Mouse (Mus musculus) left cerebral cortex, adult 9 months (tissue): Measurements from ENCODE around the gene S100a4.

ENCODE experiments used
- DNase-seq, 2 experiments: peaks; one replicate each; pipeline ENCODE4 v3.0.0; 2022; ENCODE audit warnings: low spot score in 2 of 2

Gene S100a4

DNA sequence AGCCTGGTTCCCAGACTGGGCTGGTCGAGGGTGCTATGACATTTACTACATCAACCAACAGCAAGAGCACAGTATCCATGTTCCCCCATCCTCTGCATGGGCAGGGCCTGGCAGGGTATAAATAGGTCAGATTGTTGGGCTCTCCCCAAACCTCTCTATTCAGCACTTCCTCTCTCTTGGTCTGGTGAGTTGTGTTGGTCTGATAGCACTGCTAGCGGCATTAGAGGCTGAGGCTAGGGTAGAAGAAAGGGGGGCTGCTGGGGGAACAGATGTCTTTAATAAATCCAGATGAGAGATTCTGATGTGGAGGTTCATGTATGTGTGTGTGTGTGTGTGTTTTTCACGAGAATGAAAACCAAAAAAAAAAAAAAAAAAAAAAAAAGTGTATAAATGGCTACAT, at the start of gene S100a4:
TSS of gene S100a4 (plus strand) at position 149 of the 400 bp plus-strand sequence.
- DNase-seq, result no peak

GRCm38 (mm10) chr3:90555954-90556353, 47.6 kb upstream of the S100a4 start:
- peak; percentile 48 to 56 for DNase-seq

DNA sequence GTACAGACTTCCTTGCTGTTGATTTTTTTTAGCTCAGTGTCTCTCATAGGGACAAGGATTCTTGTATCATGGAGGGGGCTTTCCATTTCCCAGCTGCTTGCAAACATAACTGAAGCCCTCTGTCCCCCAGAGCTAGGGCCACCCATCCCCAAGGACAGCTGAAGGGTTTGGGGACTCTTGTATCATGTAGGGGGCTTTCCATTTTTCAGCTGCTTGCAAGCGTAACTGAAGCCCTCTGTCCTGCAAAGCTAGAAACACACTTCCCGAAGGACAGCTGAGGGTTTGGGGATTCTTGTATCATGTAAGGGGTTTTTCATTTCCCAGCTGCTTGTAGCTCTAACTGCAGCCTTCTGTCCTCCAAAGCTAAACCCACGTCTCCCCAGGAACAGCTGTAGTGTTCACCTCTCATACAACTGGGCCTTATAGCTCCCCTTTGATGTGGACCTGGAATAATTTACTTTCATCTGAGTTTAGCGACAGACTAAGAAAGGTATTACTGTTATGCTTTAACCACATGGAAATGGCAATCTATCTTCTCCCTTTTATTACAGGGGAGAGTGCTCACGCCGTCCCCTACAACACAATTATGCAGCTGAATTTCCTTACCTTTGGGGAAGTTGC, 43.5 kb upstream of the S100a4 start, which contains the start of gene S100a3:
TSS of gene S100a3 (plus strand) at position 571 of the 621 bp plus-strand sequence.
- DNase-seq, result no peak

DNA sequence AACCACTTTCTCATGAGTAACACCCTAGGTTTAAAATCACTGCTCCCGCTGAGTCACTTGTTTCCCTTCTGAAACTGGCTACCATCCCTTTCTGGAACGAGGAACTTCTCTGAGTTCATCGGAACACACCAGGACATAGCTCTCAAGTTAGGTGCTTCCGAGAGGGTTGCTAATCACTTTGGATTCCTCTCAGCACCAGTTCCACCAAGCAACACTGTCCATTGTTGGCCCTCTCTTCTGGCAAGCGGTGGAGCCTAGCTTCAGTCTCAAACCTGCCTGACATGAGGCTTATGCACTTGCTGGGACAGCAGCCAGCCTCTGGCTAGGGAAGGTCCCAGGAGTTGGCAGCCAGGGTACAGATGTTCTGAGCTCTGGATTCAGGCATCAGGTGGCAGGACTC, 28.9 kb upstream of the S100a4 start:
- DNase-seq, result no peak

DNA sequence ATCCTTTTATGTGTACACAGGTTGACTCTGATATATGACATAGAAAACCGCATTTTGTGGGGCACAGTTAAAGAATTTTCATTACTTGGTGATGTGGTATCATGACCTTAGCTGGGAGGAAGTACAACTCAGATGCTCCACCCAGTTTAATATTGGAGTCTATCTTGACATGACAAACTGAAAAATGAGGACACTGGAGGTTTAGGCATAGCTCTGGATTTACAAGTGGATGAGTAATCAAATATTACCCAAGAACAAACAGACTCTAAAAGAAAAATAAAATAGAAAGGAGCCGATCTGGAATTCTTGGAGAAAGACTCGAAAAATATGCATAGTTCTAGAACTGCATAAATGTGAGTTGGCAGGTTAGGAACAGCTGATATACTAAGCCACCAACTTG, 28.3 kb upstream of the S100a4 start:
- DNase-seq, result no peak

DNA sequence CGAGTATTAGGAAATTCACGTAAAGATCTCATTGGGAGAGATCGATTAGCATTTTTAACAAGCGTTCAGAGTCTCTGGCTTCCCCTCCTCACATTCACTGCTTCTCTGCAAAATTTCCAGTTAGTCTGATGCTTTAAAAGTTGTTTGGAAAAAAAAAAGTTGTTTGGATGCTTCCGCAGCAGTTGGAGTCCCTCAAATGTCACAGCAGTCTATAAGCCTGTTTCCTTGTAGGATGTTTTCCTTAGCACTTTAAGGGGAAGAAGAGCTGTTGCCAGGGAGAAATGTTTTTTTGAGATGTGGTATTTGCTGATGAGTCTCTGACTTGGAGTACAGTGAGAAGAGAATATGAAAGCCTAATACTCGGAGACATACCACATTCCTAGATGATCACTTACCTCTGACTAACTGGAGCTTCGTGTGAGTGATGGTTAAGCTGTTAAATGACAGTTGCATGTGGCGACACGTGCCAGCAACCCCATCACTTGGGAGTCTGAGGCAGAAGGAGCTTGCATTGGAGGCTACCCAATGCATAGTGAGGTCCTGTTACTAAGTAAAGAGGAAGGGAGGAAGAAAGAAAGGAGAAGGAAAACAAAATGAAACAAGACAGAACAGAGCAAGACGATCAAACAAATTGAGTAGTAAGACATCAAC, 27.1 kb upstream of the S100a4 start:
- no peak for DNase-seq

DNA sequence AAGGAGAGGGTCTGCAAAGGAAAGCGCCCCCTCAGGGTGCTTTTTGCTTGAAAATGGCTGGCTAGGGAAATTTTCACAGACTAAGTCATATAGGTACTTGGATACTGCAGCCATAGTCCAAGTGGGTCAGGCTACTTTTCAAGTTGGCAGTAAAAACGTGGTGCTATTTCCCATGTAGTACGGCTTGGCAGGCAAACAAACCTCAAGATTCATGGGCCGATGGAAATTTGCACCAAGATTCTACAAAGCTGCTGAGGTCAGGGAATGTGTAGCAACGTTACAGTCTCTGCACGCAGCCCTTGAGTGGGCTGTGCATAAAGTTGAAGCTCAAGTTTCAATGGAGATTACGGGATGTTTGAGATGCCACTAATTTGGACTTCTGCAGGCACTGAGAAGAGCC, 24.1 kb upstream of the S100a4 start:
- no peak for DNase-seq

- DNase-seq, result no peak
Observed at GRCm38 (mm10) chr3:90581141-90581540, 22.4 kb upstream of the S100a4 start.

GRCm38 (mm10) chr3:90582156-90582555, 21.4 kb upstream of the S100a4 start:
- no peak for DNase-seq

DNA sequence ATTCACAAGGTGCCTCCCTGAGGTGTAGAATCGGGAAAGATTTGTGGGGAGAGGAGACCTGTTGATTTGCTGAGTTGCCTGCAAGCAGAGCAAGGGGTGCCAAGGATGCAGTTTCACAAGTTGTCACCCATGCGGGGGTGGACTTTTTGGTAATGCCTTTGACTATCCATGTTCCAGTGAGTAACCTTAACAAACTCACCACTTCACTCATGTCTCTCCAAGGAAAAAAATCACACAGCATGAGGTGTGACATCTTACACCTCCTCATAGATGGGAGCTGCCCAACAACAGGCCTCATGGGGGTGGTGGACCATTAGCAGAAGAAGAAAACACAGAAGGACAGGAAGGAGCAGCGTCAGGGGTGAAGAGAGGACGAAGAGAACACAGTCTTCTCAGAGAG, 21.0 kb upstream of the S100a4 start:
- DNase-seq, result no peak

GRCm38 (mm10) chr3:90583893-90584292, 19.7 kb upstream of the S100a4 start:
- DNase-seq, result no peak

- peak; percentile 61 to 79 for DNase-seq
Observed at GRCm38 (mm10) chr3:90585595-90585994, 18.0 kb upstream of the S100a4 start.

DNA sequence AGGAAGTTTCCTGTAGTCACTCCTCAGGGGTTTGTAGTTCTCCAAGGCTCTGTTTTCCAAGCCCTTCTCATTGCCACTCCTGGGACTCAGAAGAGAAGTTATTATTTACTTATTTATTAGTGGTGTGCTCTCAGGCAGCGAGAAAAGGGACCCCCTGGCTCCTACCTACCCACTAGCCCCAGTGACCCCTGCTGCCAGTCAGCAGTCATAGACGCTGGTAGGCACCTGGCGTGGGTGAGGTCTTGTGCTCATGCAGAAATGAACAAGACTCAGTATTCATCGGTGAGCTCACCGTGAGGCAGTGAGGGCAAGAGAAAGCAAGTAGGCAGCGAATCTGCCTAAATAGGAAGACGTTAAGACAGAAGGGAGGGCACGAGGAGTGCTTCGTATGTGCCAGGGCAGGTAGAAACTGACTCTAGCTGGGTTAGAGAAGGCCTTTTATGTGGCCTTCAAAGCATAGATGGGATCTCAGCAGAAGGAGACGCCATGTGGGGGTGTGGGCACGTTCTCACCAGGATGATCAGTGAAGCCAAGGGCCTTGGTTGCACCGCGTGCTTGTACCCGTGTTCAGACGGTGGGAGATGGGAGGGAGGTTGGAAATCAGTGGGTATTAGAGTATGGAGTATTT, 17.4 kb upstream of the S100a4 start:
- no peak for DNase-seq

GRCm38 (mm10) chr3:90586906-90587305, 16.7 kb upstream of the S100a4 start:
- no peak for DNase-seq

DNA sequence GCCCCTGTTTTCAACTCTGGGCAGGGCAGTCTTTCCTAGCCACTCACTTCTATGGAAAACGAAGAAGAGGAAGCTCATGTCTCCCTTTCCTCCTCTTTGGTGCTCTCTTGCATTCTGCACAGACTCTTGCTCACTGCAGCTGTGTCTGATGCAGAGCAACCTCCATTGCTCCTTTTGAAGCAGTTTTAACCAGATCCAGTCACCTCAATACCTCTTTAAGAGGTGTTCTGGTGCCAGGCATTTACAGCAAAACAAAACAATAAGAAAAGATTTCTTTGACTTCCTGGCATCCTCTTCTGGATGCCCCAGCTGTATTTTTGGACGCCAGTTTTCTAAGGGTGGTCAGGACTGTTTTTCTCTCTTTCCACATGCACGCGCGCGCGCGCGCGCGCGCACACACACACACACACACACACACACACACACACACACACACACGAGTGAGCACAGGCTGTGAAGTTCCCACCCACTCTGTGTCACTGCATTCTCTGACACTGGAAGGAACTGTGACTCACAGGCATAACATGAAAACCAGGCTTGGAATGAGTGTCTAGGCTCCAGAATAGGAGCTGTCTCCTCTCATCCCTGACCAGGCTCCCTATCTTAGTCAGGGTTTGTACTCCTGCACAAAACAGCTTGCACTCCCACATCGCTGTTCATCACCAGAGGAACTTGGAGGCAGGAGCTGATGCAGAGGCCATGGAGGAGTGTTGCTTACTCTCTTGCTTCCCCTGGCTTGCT, 16.0 kb upstream of the S100a4 start:
- DNase-seq, result peak; percentile 66 to 79

GRCm38 (mm10) chr3:90589390-90589789, 14.2 kb upstream of the S100a4 start:
- no peak for DNase-seq

- DNase-seq, result no peak
Observed at GRCm38 (mm10) chr3:90589947-90590346, 13.6 kb upstream of the S100a4 start, which contains the start of gene S100a2. S100a2 (plus strand) TSS chr3:90590247.

DNA sequence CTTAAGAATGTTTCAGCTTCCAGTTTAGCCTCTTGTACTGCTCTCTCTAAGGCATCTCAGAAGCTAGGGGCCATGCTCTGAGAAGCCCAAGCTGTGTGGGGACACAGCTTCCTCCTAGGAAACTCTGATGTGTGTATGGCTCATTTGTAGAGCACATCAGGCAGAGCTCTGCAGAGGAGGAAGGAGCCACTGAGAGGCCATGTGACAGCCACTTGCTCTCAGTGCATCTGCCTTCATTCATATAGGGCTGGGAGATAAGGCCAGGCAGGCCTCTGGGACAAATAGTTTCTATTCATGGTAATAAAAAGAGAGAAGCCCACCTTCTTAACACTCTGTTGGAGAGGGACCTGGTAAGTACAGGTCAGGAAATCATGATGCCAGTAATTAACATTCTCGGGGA, 9.1 kb upstream of the S100a4 start:
- no peak for DNase-seq

DNA sequence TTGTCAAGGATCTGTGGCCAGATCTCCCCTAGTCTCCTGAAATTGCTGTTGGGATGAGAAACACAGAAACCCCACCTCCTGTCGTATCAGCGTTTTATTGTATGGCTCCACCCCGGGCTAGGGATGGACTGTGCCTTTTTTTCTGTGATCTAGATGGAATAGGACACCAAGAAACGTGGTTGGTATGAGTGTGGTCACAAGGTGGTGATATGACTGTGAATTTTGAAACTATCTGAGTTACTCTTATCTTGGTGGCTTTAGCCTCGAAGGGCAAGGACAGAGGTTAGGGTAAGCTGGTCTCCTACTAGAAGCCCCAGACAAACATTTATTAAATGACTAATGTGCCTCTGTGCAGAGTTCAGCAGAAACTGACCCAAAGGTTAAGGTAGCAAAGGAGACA, 8.0 kb upstream of the S100a4 start:
- DNase-seq, result no peak

- no peak for DNase-seq
Observed at GRCm38 (mm10) chr3:90596810-90597209, 6.8 kb upstream of the S100a4 start.

DNA sequence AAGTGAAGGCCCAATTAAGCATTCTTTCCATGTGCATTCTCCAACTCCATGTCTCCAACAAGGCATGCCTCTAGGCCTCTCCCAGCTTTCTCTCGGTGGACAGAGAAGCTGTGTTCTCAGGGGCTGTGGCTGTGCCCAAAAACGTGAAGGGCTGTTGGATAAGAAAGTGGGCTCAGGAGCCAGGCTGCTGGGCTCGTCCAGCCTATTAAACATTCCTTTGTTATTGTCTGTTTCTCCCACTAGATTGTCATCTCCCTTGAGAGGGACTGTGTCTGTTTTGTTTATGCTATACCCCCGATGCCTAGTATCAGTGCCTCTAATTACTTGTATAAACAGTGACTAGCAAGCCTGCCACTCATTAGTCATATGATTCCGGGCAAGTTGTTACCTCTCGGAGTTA, 5.8 kb upstream of the S100a4 start:
- no peak for DNase-seq

DNA sequence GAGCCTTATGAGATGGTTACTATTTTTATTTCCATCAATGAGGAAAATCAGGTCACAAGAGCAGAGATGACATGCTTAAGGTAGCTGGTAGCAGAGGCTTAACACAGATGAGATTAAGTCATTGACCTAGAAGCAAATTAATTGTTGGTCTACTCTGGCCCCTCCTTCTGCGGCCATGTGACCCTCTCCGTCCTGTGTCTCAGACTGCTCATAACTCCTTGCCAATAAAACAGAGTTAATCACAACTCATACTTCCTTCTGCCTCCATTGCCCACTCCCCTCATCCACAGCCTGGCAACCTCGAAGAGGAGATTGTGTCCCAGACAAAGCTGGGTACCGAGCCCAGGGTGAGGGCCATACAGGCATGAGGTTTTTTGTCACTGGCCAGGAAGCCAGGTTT, 5.4 kb upstream of the S100a4 start:
- DNase-seq, result no peak
